Mouse (Mus musculus): ENCODE measurements around the gene Copz1.

The Copz1 gene

GRCm38 (mm10) chr15:103343008-103343407 lies 70.5 kb downstream of the Copz1 start:
- DNase-seq = no peak

- no peak for DNase-seq
These were observed 71.0 kb downstream of the Copz1 start for GRCm38 (mm10) chr15:103343556-103343955.

GRCm38 (mm10) chr15:103345789-103346188 lies 73.3 kb downstream of the Copz1 start:
- DNase-seq = no peak

- DNase-seq = peak; percentile 63
These were observed 74.8 kb downstream of the Copz1 start for GRCm38 (mm10) chr15:103347275-103347684.
